Mouse (Mus musculus): ENCODE measurements around the gene AC140267.1. TPM values are rescaled to one million over a fixed set of nuclear protein-coding genes. Genes with fewer than 3 reads are reported as not detected.
A peak's percentile ranks its signal among the peaks of the same experiment; 100 is the strongest.

Gene AC140267.1
- total RNA-seq, 2 experiments from 2014 or later: 11.0 to 22.8 TPM

- DNase-seq (ENCODE audit: low spot score in 2 of 2): no peak
Observed at GRCm38 (mm10) chr15:80228071-80228800, 7.4 kb upstream of the AC140267.1 start.

GRCm38 (mm10) chr15:80232331-80232730 is 3.3 kb upstream of the AC140267.1 start:
- DNase-seq (ENCODE audit: low spot score in 2 of 2): no peak

- no peak for DNase-seq (ENCODE audit: low spot score in 2 of 2)
Observed at GRCm38 (mm10) chr15:80233053-80233452, 2.6 kb upstream of the AC140267.1 start.

- peak; percentile 92 to 96 for DNase-seq (ENCODE audit: low spot score in 2 of 2)
Observed at GRCm38 (mm10) chr15:80233733-80234509, 1.7 kb upstream of the AC140267.1 start, which contains the start of gene Mief1. Gene Mief1, plus strand, starts transcription at chr15:80234018.

- no peak for DNase-seq (ENCODE audit: low spot score in 2 of 2)
Observed at GRCm38 (mm10) chr15:80248135-80248534, 12.5 kb downstream of the AC140267.1 start.

- DNase-seq (ENCODE audit: low spot score in 2 of 2): no peak
Observed at GRCm38 (mm10) chr15:80248596-80248995, 13.0 kb downstream of the AC140267.1 start.

- no peak for DNase-seq (ENCODE audit: low spot score in 2 of 2)
Observed at GRCm38 (mm10) chr15:80249672-80250071, 14.0 kb downstream of the AC140267.1 start.

GRCm38 (mm10) chr15:80250586-80250985 is 15.0 kb downstream of the AC140267.1 start:
- DNase-seq (ENCODE audit: low spot score in 2 of 2): no peak

- no peak for DNase-seq (ENCODE audit: low spot score in 2 of 2)
Observed at GRCm38 (mm10) chr15:80253530-80253929, 17.9 kb downstream of the AC140267.1 start.

GRCm38 (mm10) chr15:80254207-80254606 is 18.6 kb downstream of the AC140267.1 start:
- peak in 1 of 2 experiments; percentile 44 for DNase-seq (ENCODE audit: low spot score in 2 of 2)

- peak; percentile 99 to 100 for DNase-seq (ENCODE audit: low spot score in 2 of 2)
Observed at GRCm38 (mm10) chr15:80254847-80255645, 19.4 kb downstream of the AC140267.1 start, which contains the start of gene Atf4. Gene Atf4, plus strand, starts transcription at chr15:80255184.

- no peak for DNase-seq (ENCODE audit: low spot score in 2 of 2)
Observed at GRCm38 (mm10) chr15:80255646-80256121, 20.0 kb downstream of the AC140267.1 start.

GRCm38 (mm10) chr15:80256242-80256641 is 20.6 kb downstream of the AC140267.1 start:
- no peak for DNase-seq (ENCODE audit: low spot score in 2 of 2)

GRCm38 (mm10) chr15:80256656-80257601 is 21.3 kb downstream of the AC140267.1 start:
- no peak for DNase-seq (ENCODE audit: low spot score in 2 of 2)

GRCm38 (mm10) chr15:80257602-80258239 is 22.1 kb downstream of the AC140267.1 start:
- no peak for DNase-seq (ENCODE audit: low spot score in 2 of 2)

GRCm38 (mm10) chr15:80258240-80259170 is 22.9 kb downstream of the AC140267.1 start:
- no peak for DNase-seq (ENCODE audit: low spot score in 2 of 2)

GRCm38 (mm10) chr15:80259406-80260045 is 23.9 kb downstream of the AC140267.1 start:
- no peak for DNase-seq (ENCODE audit: low spot score in 2 of 2)

- DNase-seq (ENCODE audit: low spot score in 2 of 2): peak; percentile 81 to 85
Observed at GRCm38 (mm10) chr15:80260677-80261076, 25.0 kb downstream of the AC140267.1 start.

Data from layer of hippocampus, postnatal 14 days (tissue).